Mouse (Mus musculus) embryonic fibroblast, embryonic 13.5 days (primary cell): Measurements from ENCODE around the gene Olfr263.

ENCODE experiments used
- CTCF ChIP-seq: IDR thresholded peaks from 2 replicates; pipeline ENCODE4 v1.5.1; 2011; ENCODE audit warnings: mild to moderate bottlenecking, control low read depth, low read length, moderate library complexity, borderline replicate concordance; ENCODE audit not compliant: insufficient read depth
- POLR2A ChIP-seq: IDR thresholded peaks from 2 replicates; pipeline ENCODE4 v1.6.1; 2011; ENCODE audit warnings: low read depth, mild to moderate bottlenecking, control low read depth, low read length, moderate library complexity

GRCm38 (mm10) chr13:21160041-21160511 is 30.6 kb downstream of the Olfr263 start:
- TF ChIP-seq POLR2A (no peak), CTCF (no peak)
